Mouse (Mus musculus) lung, postnatal 0 days (tissue): Measurements from ENCODE around the gene Rbfox2.

Experiments
- CTCF ChIP-seq: IDR thresholded peaks from 2 replicates; pipeline ENCODE4 v1.5.1; 2016; ENCODE audit warnings: antibody characterized with exemption, mild to moderate bottlenecking
- EP300 ChIP-seq: IDR thresholded peaks from 2 replicates; pipeline ENCODE4 v1.6.1; 2016; ENCODE audit warnings: antibody characterized with exemption, mild to moderate bottlenecking, control low read depth

- TF ChIP-seq EP300 (no peak), CTCF (no peak)
These were observed 88.8 kb downstream of the Rbfox2 start for GRCm38 (mm10) chr15:77218007-77218406.
